In the genomic region with DNA sequence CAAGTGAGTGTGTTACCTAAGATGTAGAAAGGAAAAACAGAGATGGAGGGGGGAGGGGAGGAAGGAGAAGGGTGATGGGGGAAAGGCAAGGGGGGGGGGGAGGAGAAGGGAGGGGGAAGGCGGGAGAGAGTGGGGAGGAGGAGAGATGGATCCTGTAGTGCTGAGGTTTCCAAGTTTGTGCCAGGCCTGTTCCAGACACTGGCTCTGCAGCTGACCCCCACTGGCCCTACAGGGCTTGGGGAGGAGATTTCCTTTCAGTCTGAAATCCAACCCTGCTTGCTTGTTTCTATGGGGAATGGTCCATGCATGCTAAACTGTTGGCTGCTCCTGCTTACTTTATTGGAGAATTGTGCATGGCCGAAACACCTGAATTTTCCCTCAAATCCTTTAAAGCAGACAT, we compare ENCODE assay signal across 12 mouse cellular contexts. TPM values are rescaled to one million over a fixed set of nuclear protein-coding genes. Genes with fewer than 3 reads are reported as not detected.
A peak's percentile ranks its signal among the peaks of the same experiment; 100 is the strongest.
DNase-seq lines count a peak whose midpoint lies in the region; ATAC-seq lines count a peak whose summit lies in the region.
"Had no signal": no experiment of that assay in that cellular context is flagged by ENCODE, and none has a peak within 500 bp of the region (broad histone marks: within the 10 kb centered on the region; RNA-seq: fewer than 3 reads in every experiment).

No protein-coding gene starts in this region.

- no peaks in the 10 kb centered on the region for H3K36me3 ChIP-seq in kidney, embryonic 15.5 days
- no peaks in the 10 kb centered on the region for H3K36me3 ChIP-seq in embryonic facial prominence, embryonic 14.5 days (ENCODE audit: control insufficient read depth, insufficient read depth, low read length)
- H3K36me3 ChIP-seq in limb, embryonic 13.5 days = no peaks in the 10 kb centered on the region

- no peak overlapping the region for H3K9ac ChIP-seq in kidney, embryonic 15.5 days
- no peak overlapping the region; the same call in 1 of the 2 replicates for H3K9ac ChIP-seq in embryonic facial prominence, embryonic 14.5 days (ENCODE audit: low read depth, low read length)
- peak overlapping the region; percentile 8; the same call in 1 of the 2 replicates for H3K9ac ChIP-seq in limb, embryonic 13.5 days
- H3K9ac ChIP-seq: liver, embryonic 14.5 days had no signal

- no peaks in the 10 kb centered on the region for H3K9me3 ChIP-seq in kidney, embryonic 15.5 days (replicated peaks)
- no peaks in the 10 kb centered on the region for H3K9me3 ChIP-seq in embryonic facial prominence, embryonic 14.5 days (ENCODE audit: control insufficient read depth, low read length)
- no peaks in the 10 kb centered on the region for H3K9me3 ChIP-seq in limb, embryonic 13.5 days

- 0 out of 2 replicates have a peak overlapping the region, but pooled peaks have one; percentile 1 for H3K4me3 ChIP-seq in kidney, embryonic 15.5 days (replicated peaks)
- H3K4me3 ChIP-seq in embryonic facial prominence, embryonic 14.5 days (ENCODE audit: low read depth, low read length) = no peak overlapping the region
- no peak overlapping the region for H3K4me3 ChIP-seq in limb, embryonic 13.5 days

- no peaks in the 10 kb centered on the region for H3K27me3 ChIP-seq in kidney, embryonic 15.5 days
- no peaks in the 10 kb centered on the region for H3K27me3 ChIP-seq in embryonic facial prominence, embryonic 14.5 days (replicated peaks; ENCODE audit: control insufficient read depth, insufficient read depth, low read length)
- H3K27me3 ChIP-seq in limb, embryonic 13.5 days = no peaks in the 10 kb centered on the region

- DNase-seq in kidney, adult 9 months = no peak
- peak; percentile 29 for DNase-seq in embryo, embryonic 9.5 days (ENCODE audit: extremely low spot score)
- DNase-seq in embryonic facial prominence, embryonic 14.5 days (ENCODE audit: low spot score) = peak; percentile 42
- DNase-seq in yolk sac, embryonic 10.5 days (ENCODE audit: low spot score) = no peak
- DNase-seq in cerebellum, adult 18-20 months = no peak
- DNase-seq: adrenal gland, postnatal 25 days; thymus, postnatal 36 days had no signal

- H3K4me1 ChIP-seq in kidney, embryonic 15.5 days = peaks cover 34% of the 10 kb centered on the region
- peaks cover 16% of the 10 kb centered on the region for H3K4me1 ChIP-seq in embryonic facial prominence, embryonic 14.5 days (ENCODE audit: control insufficient read depth, insufficient read depth, low read length)
- H3K4me1 ChIP-seq in limb, embryonic 13.5 days = peaks cover 38% of the 10 kb centered on the region

- WGBS in kidney, embryonic 15.5 days = 31% methylated on average over 2 of the region's 2 CpGs
- 40% methylated on average over 1 of the region's 2 CpGs for WGBS in embryonic facial prominence, embryonic 14.5 days
- 17% methylated on average over 1 of the region's 2 CpGs for WGBS in limb, embryonic 13.5 days

- H3K4me2 ChIP-seq in kidney, embryonic 15.5 days = peak overlapping the region; percentile 34
- H3K4me2 ChIP-seq in embryonic facial prominence, embryonic 14.5 days (ENCODE audit: low read depth, low read length) = no peak overlapping the region
- peak overlapping the region; percentile 33 for H3K4me2 ChIP-seq in limb, embryonic 13.5 days (replicated peaks)

- peak; percentile 92 for ATAC-seq in kidney, embryonic 15.5 days (replicated peaks; ENCODE audit: low FRiP score)
- peak; percentile 75 for ATAC-seq in embryonic facial prominence, embryonic 14.5 days (ENCODE audit: low read depth)
- ATAC-seq in limb, embryonic 13.5 days (ENCODE audit: low FRiP score, low read depth) = peak; percentile 73; the same call in 1 of the 2 replicates
- ATAC-seq: inflammation-experienced regulatory T-cells, adult 6 months had no signal

- H3K27ac ChIP-seq in kidney, embryonic 15.5 days = peak overlapping the region; percentile 78
- H3K27ac ChIP-seq in embryonic facial prominence, embryonic 14.5 days (replicated peaks; ENCODE audit: low read depth, low read length) = peak overlapping the region; percentile 52; the same call in 1 of the 2 replicates
- H3K27ac ChIP-seq in limb, embryonic 13.5 days = peak overlapping the region; percentile 77; the same call in 1 of the 2 replicates
- H3K27ac ChIP-seq: liver, embryonic 14.5 days had no signal

RNA-seq across cellular contexts. Expression of gene Hsd11b2, which starts 9.8 kb away (rescaled TPM):
- polyA plus RNA-seq in kidney, embryonic 15.5 days (2015; fragmentation: Nextera tagmentation; extraction: Ambion mirVana) = 30.0 and 35.6 TPM in 2 replicates
- polyA plus RNA-seq in embryonic facial prominence, embryonic 14.5 days (2014; fragmentation: Nextera tagmentation; extraction: Ambion mirVana) = 1.1 and 2.2 TPM in 2 replicates
- polyA plus RNA-seq in limb, embryonic 13.5 days (2015; fragmentation: Nextera tagmentation; extraction: Ambion mirVana) = 5.9 and 7.6 TPM in 2 replicates
- polyA plus RNA-seq: cortical plate, adult 2 months; inflammation-experienced regulatory T-cells, adult 6 months had no signal

RNA-seq across cellular contexts. Expression of gene Zdhhc1, which starts 12.1 kb away (rescaled TPM):
- 39.2 and 43.7 TPM in 2 replicates for polyA plus RNA-seq in kidney, embryonic 15.5 days (2015; fragmentation: Nextera tagmentation; extraction: Ambion mirVana)
- 30.1 and 38.6 TPM in 2 replicates for polyA plus RNA-seq in embryonic facial prominence, embryonic 14.5 days (2014; fragmentation: Nextera tagmentation; extraction: Ambion mirVana)
- polyA plus RNA-seq in limb, embryonic 13.5 days (2015; fragmentation: Nextera tagmentation; extraction: Ambion mirVana) = 42.5 and 45.3 TPM in 2 replicates

RNA-seq across cellular contexts. Expression of gene Tppp3, which starts 37.4 kb away (rescaled TPM):
- polyA plus RNA-seq in kidney, embryonic 15.5 days (2015; fragmentation: Nextera tagmentation; extraction: Ambion mirVana) = 30.7 and 38.3 TPM in 2 replicates
- 186 and 243 TPM in 2 replicates for polyA plus RNA-seq in embryonic facial prominence, embryonic 14.5 days (2014; fragmentation: Nextera tagmentation; extraction: Ambion mirVana)
- 65.4 and 71.1 TPM in 2 replicates for polyA plus RNA-seq in limb, embryonic 13.5 days (2015; fragmentation: Nextera tagmentation; extraction: Ambion mirVana)

RNA-seq across cellular contexts. Expression of gene Atp6v0d1, which starts 57.1 kb away (rescaled TPM):
- 85.8 and 88.3 TPM in 2 replicates for polyA plus RNA-seq in kidney, embryonic 15.5 days (2015; fragmentation: Nextera tagmentation; extraction: Ambion mirVana)
- 92.7 and 102 TPM in 2 replicates for polyA plus RNA-seq in embryonic facial prominence, embryonic 14.5 days (2014; fragmentation: Nextera tagmentation; extraction: Ambion mirVana)
- polyA plus RNA-seq in limb, embryonic 13.5 days (2015; fragmentation: Nextera tagmentation; extraction: Ambion mirVana) = 82.5 and 83.5 TPM in 2 replicates

Comparison
In these comparisons a context has a peak if more than half of its experiments do, and no peak if none do; other contexts are left out.
1. DNase-seq: peak in embryo, embryonic 9.5 days (single experiment) and embryonic facial prominence, embryonic 14.5 days (single experiment); none in kidney, adult 9 months (single experiment), yolk sac, embryonic 10.5 days (single experiment) and cerebellum, adult 18-20 months (0 of 2).
2. Peak in every context shown above with its lines, with median percentiles within 50 percentile points of each other: ATAC-seq and H3K27ac ChIP-seq.